Mouse (Mus musculus): ENCODE results near the gene Syngr3.

DNA sequence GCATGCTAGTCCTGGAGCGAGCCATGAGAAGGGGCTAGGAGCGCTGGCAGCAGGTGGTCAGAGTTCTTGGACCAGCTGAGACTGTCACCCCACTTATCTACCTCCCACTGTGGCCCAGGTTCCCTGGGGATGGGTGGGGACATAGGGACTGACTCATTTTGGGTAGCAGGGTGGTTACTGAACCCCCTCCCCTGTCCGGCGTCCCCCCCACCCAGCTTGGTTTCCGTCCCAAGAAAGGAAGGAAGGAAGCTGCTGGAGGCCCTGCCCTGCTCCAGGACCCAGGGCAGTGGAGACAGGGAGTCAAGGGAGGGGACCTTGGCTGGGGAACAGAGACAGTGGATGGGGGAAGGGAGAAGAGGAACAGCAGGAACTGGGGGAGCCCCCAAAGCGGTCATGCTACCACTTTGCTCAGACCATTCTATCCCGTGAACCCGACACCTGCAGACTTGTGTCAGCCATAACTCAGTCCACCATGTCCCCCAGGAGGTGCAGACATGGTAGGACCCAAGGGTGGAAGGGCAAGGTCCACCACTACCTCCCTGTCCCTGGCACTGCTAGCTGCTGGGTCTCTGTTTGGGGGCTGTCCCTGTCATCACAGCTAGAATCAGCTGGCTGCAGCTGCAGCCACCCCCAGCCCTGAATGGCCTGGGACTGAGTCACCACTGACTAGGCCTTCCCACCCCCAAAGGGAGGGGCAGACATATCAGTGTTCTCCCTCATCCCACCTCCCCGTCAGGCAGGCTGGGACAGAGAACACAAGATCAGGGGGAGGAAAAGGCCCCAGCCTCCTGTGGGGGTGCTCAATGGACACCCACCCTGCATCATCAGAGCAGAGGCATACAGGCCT, 44.7 kb downstream of the Syngr3 start:
- TF ChIP-seq CTCF (IDR thresholded peaks at IDR 0.05; ENCODE audit: low read depth) (no peak), EP300 (optimal IDR thresholded peaks at IDR 0.05) (no peak)

Data from stomach, postnatal 0 days (tissue).